ENCODE assay signal across 15 mouse cellular contexts in genomic region chr2:31953687-31954086, GRCm38 (mm10). TPM values are rescaled to one million over a fixed set of nuclear protein-coding genes. Genes with fewer than 3 reads are reported as not detected.
DNase-seq lines count a peak whose midpoint lies in the region; ATAC-seq and TF ChIP-seq lines count a peak whose summit lies in the region.
"Had no signal": no experiment of that assay in that cellular context is flagged by ENCODE, and none has a peak within 500 bp of the region (broad histone marks: within the 10 kb centered on the region; RNA-seq: fewer than 3 reads in every experiment).

No protein-coding gene starts in this region.

- DNase-seq in embryonic facial prominence, embryonic 10.5 days (ENCODE audit: low spot score), result no peak
- peak; percentile 33 for DNase-seq in lung, embryonic 14.5 days
- DNase-seq in lung, postnatal 25 days (ENCODE audit: low spot score), result no peak
- DNase-seq in heart, postnatal 10 days, result peak; percentile 12 to 29
- DNase-seq in kidney, postnatal 14 days, result peak; percentile 69
- no peak for DNase-seq in urinary bladder, adult 2 months (ENCODE audit: low spot score)
- no peak for DNase-seq in thymus, adult 18-20 months
- DNase-seq: adrenal gland, postnatal 10 days; cerebellum, adult 8-10 months; liver, embryonic 13.5 days had no signal

- no peaks in the 10 kb centered on the region for H3K9me3 ChIP-seq in embryonic facial prominence, embryonic 13.5 days
- no peaks in the 10 kb centered on the region for H3K9me3 ChIP-seq in embryonic facial prominence, embryonic 10.5 days
- H3K9me3 ChIP-seq in lung, embryonic 14.5 days (ENCODE audit: low read depth, low read length), result no peaks in the 10 kb centered on the region
- H3K9me3 ChIP-seq: forebrain, embryonic 10.5 days; limb, embryonic 10.5 days; liver, embryonic 13.5 days had no signal

- no peak overlapping the region for H3K4me3 ChIP-seq in embryonic facial prominence, embryonic 13.5 days
- no peak overlapping the region for H3K4me3 ChIP-seq in embryonic facial prominence, embryonic 10.5 days
- H3K4me3 ChIP-seq in lung, embryonic 14.5 days (ENCODE audit: low read depth, low read length), result no peak overlapping the region
- H3K4me3 ChIP-seq: forebrain, embryonic 10.5 days; limb, embryonic 10.5 days; liver, embryonic 13.5 days had no signal

- 0 out of 2 replicates have a peak overlapping the region, but pooled peaks have one; percentile 11 for H3K9ac ChIP-seq in embryonic facial prominence, embryonic 13.5 days
- H3K9ac ChIP-seq in lung, embryonic 14.5 days, result no peak overlapping the region
- H3K9ac ChIP-seq: liver, embryonic 13.5 days had no signal

- H3K36me3 ChIP-seq in embryonic facial prominence, embryonic 13.5 days, result peaks cover 19% of the 10 kb centered on the region
- H3K36me3 ChIP-seq in embryonic facial prominence, embryonic 10.5 days (replicated peaks), result peaks cover 71% of the 10 kb centered on the region
- H3K36me3 ChIP-seq in lung, embryonic 14.5 days (ENCODE audit: insufficient read depth), result no peaks in the 10 kb centered on the region
- H3K36me3 ChIP-seq: liver, embryonic 13.5 days had no signal

- peaks cover 25% of the 10 kb centered on the region for H3K4me1 ChIP-seq in embryonic facial prominence, embryonic 13.5 days
- peaks cover 53% of the 10 kb centered on the region for H3K4me1 ChIP-seq in embryonic facial prominence, embryonic 10.5 days
- H3K4me1 ChIP-seq in lung, embryonic 14.5 days (ENCODE audit: insufficient read depth), result peaks cover 3% of the 10 kb centered on the region; the same call in 1 of the 2 replicates

- 72% methylated on average over 8 of the region's 8 CpGs for WGBS in embryonic facial prominence, embryonic 13.5 days
- WGBS in embryonic facial prominence, embryonic 10.5 days, result 80% methylated on average over 8 of the region's 8 CpGs
- 44% methylated on average over 8 of the region's 8 CpGs for WGBS in lung, embryonic 14.5 days

- TF ChIP-seq CTCF in lung, embryonic 14.5 days (IDR thresholded peaks at IDR 0.05; ENCODE audit: low read depth), result no peak

- intact Hi-C loops in heart, postnatal 10 days (cut with DNase I), result no loop called here

- no peak overlapping the region for H3K4me2 ChIP-seq in embryonic facial prominence, embryonic 13.5 days
- H3K4me2 ChIP-seq in lung, embryonic 14.5 days, result no peak overlapping the region
- H3K4me2 ChIP-seq: liver, embryonic 13.5 days had no signal

- no peaks in the 10 kb centered on the region for H3K27me3 ChIP-seq in embryonic facial prominence, embryonic 13.5 days
- peaks cover 13% of the 10 kb centered on the region; the same call in 1 of the 2 replicates for H3K27me3 ChIP-seq in embryonic facial prominence, embryonic 10.5 days (replicated peaks; ENCODE audit: low read depth, poor library complexity, severe bottlenecking)
- no peaks in the 10 kb centered on the region for H3K27me3 ChIP-seq in lung, embryonic 14.5 days (ENCODE audit: insufficient read depth, low read length)

- ATAC-seq in embryonic facial prominence, embryonic 13.5 days (ENCODE audit: insufficient number of reproducible peaks, insufficient read depth, low FRiP score, low TSS enrichment, low read depth), result no peak
- peak; percentile 36; the same call in 1 of the 2 replicates for ATAC-seq in lung, embryonic 14.5 days (ENCODE audit: insufficient read depth)
- ATAC-seq: hindbrain, postnatal 0 days had no signal

- no peak overlapping the region for H3K27ac ChIP-seq in embryonic facial prominence, embryonic 13.5 days
- H3K27ac ChIP-seq in embryonic facial prominence, embryonic 10.5 days (replicated peaks), result no peak overlapping the region
- peak overlapping the region; percentile 46; the same call in 1 of the 2 replicates for H3K27ac ChIP-seq in lung, embryonic 14.5 days (ENCODE audit: low read depth)
- H3K27ac ChIP-seq: forebrain, embryonic 10.5 days; hindbrain, postnatal 0 days; limb, embryonic 10.5 days; liver, embryonic 13.5 days had no signal

RNA-seq across cellular contexts. Expression of gene Aif1l, which starts 3.7 kb away (rescaled TPM):
- 45.9 and 46.4 TPM in 2 replicates for polyA plus RNA-seq in embryonic facial prominence, embryonic 13.5 days (2015; fragmentation: Nextera tagmentation; extraction: Ambion mirVana)
- polyA plus RNA-seq in embryonic facial prominence, embryonic 10.5 days (2016; fragmentation: Nextera tagmentation; extraction: Ambion mirVana), result 89.0 and 93.2 TPM in 2 replicates
- 39.8 and 42.3 TPM in 2 replicates for polyA plus RNA-seq in lung, embryonic 14.5 days (2014; fragmentation: Nextera tagmentation; extraction: Ambion mirVana)
- total RNA-seq in heart, postnatal 10 days (2021), result 1 to 10 TPM; 7.9 to 8.6 TPM
- 4.1 and 5.4 TPM in 2 replicates for polyA plus RNA-seq in urinary bladder, adult 2 months (2012; rRNA removed)
- total RNA-seq: megakaryocyte-erythroid progenitor cell, adult 5-6 weeks had no signal

RNA-seq across cellular contexts. Expression of gene Nup214, which starts 20.5 kb away (rescaled TPM):
- polyA plus RNA-seq in embryonic facial prominence, embryonic 13.5 days (2015; fragmentation: Nextera tagmentation; extraction: Ambion mirVana), result 115 and 118 TPM in 2 replicates
- polyA plus RNA-seq in embryonic facial prominence, embryonic 10.5 days (2016; fragmentation: Nextera tagmentation; extraction: Ambion mirVana), result 120 and 121 TPM in 2 replicates
- polyA plus RNA-seq in lung, embryonic 14.5 days (2014; fragmentation: Nextera tagmentation; extraction: Ambion mirVana), result 82.4 and 84.6 TPM in 2 replicates
- total RNA-seq in heart, postnatal 10 days (2021), result 10 to 100 TPM; 42.4 to 44.5 TPM
- polyA plus RNA-seq in urinary bladder, adult 2 months (2012; rRNA removed), result 20.4 and 28.2 TPM in 2 replicates

Comparison
In these comparisons a context has a peak if more than half of its experiments do, and no peak if none do; other contexts are left out.
1. DNase-seq: peak in lung, embryonic 14.5 days (single experiment), heart, postnatal 10 days (2 of 2) and kidney, postnatal 14 days (single experiment); none in embryonic facial prominence, embryonic 10.5 days (single experiment), lung, postnatal 25 days (single experiment), urinary bladder, adult 2 months (single experiment) and thymus, adult 18-20 months (0 of 2).